Mouse (Mus musculus) left cerebral cortex, adult 18-20 months (tissue): ENCODE results near the gene Wnt5a. TPM values are rescaled to one million over a fixed set of nuclear protein-coding genes. Genes with fewer than 3 reads are reported as not detected.

ENCODE experiments used
- DNase-seq, 2 experiments: peaks; one replicate each; pipeline ENCODE4 v3.0.0; 2021 to 2022; ENCODE audit warnings: low spot score in 2 of 2, mixed read lengths in 1 of 2
- long read RNA-seq, 2 experiments: library from polyadenylated mRNA; stranded (forward); transcript quantifications; one replicate each; pipeline ENCODE4 v2.0.0; 2021
- total RNA-seq, 2 experiments: library from RNA; stranded (reverse); gene quantifications; 2 replicates each; pipeline ENCODE4 v1.2.3; 2021

The Wnt5a gene
- 10 to 100 TPM in 1 of 2 experiments, 1 to 10 TPM in 1; 9.2 to 10.1 TPM for total RNA-seq
- long read RNA-seq, experiment 1, full-length matches to known transcripts: 7 of 11 reads
- long read RNA-seq, experiment 1, partial matches to known transcripts: 0 of 11 reads
- long read RNA-seq, experiment 1, other reads (novel, unspliced or antisense): 4 of 11 reads
- long read RNA-seq, experiment 2, full-length matches to known transcripts: 2 of 7 reads
- long read RNA-seq, experiment 2, partial matches to known transcripts: 4 of 7 reads
- long read RNA-seq, experiment 2, other reads (novel, unspliced or antisense): 1 of 7 reads

GRCm38 (mm10) chr14:28504101-28505050, at the start of gene Wnt5a:
Gene Wnt5a (plus strand): TSS chr14:28504750.
- no peak for DNase-seq

GRCm38 (mm10) chr14:28456372-28457076, 48.0 kb upstream of the Wnt5a start:
- no peak for DNase-seq

- no peak for DNase-seq
Observed at GRCm38 (mm10) chr14:28457428-28457827, 47.1 kb upstream of the Wnt5a start.

GRCm38 (mm10) chr14:28467956-28468355, 36.6 kb upstream of the Wnt5a start:
- DNase-seq: no peak

- DNase-seq: no peak
Observed at GRCm38 (mm10) chr14:28469696-28470095, 34.9 kb upstream of the Wnt5a start.

GRCm38 (mm10) chr14:28470212-28470611, 34.3 kb upstream of the Wnt5a start:
- DNase-seq: no peak

GRCm38 (mm10) chr14:28475012-28475411, 29.5 kb upstream of the Wnt5a start:
- no peak for DNase-seq

- no peak for DNase-seq
Observed at GRCm38 (mm10) chr14:28475421-28475820, 29.1 kb upstream of the Wnt5a start.

- DNase-seq: no peak
Observed at GRCm38 (mm10) chr14:28476746-28477145, 27.8 kb upstream of the Wnt5a start.

GRCm38 (mm10) chr14:28480866-28481265, 23.7 kb upstream of the Wnt5a start:
- no peak for DNase-seq

- no peak for DNase-seq
Observed at GRCm38 (mm10) chr14:28493806-28494205, 10.7 kb upstream of the Wnt5a start.

GRCm38 (mm10) chr14:28494273-28494672, 10.3 kb upstream of the Wnt5a start:
- no peak for DNase-seq

- no peak for DNase-seq
Observed at GRCm38 (mm10) chr14:28501216-28501878, 3.2 kb upstream of the Wnt5a start.

- no peak for DNase-seq
Observed at GRCm38 (mm10) chr14:28503276-28503675, 1.3 kb upstream of the Wnt5a start.

- DNase-seq: peak in 1 of 2 experiments; percentile 7
Observed at GRCm38 (mm10) chr14:28505051-28505585, 568 bp downstream of the Wnt5a start.

- DNase-seq: peak in 1 of 2 experiments; percentile 35
Observed at GRCm38 (mm10) chr14:28505586-28506375, 1.2 kb downstream of the Wnt5a start.

GRCm38 (mm10) chr14:28506376-28506831, 1.9 kb downstream of the Wnt5a start:
- no peak for DNase-seq

GRCm38 (mm10) chr14:28507011-28507410, 2.5 kb downstream of the Wnt5a start:
- no peak for DNase-seq

- peak; percentile 64 to 72 for DNase-seq
Observed at GRCm38 (mm10) chr14:28507471-28507870, 2.9 kb downstream of the Wnt5a start.
